Mouse (Mus musculus) forebrain, embryonic 11.5 days (tissue): Measurements from ENCODE around the gene Cib1. TPM values are rescaled to one million over a fixed set of nuclear protein-coding genes. Genes with fewer than 3 reads are reported as not detected.

Experiments used
- ATAC-seq: fragments of 200-750 bp; cut with Nextera tagmentation; replicated peaks from 2 replicates; pipeline ENCODE4 v1.8.0; 2017; ENCODE audit warnings: moderate TSS enrichment; ENCODE audit not compliant: low FRiP score
- DNase-seq: peaks from one replicate; pipeline ENCODE4 v3.0.0-alpha.2; 2017; ENCODE audit warnings: low spot score
- H3K27ac ChIP-seq: fragments of 300-500 bp; sonication (generic); 2 replicates; pipeline ENCODE4 v1.5.1; 2014; ENCODE audit warnings: low read depth, low read length
- H3K27me3 ChIP-seq: fragments of 300-500 bp; sonication (generic); 2 replicates; pipeline ENCODE4 v1.6.1; 2014; ENCODE audit warnings: mild to moderate bottlenecking, low read length, mixed read lengths; ENCODE audit not compliant: control insufficient read depth, insufficient read depth
- H3K36me3 ChIP-seq: fragments of 300-500 bp; sonication (generic); 2 replicates; pipeline ENCODE4 v1.6.1; 2014; ENCODE audit warnings: mild to moderate bottlenecking, low read length, moderate library complexity, mixed read lengths; ENCODE audit not compliant: control insufficient read depth, insufficient read depth
- H3K4me1 ChIP-seq: fragments of 300-500 bp; sonication (generic); replicated peaks from 2 replicates; pipeline ENCODE4 v1.6.1; 2014; ENCODE audit warnings: low read length, mixed read lengths; ENCODE audit not compliant: control insufficient read depth, insufficient read depth
- H3K4me2 ChIP-seq: fragments of 300-500 bp; sonication (generic); 2 replicates; pipeline ENCODE4 v1.6.1; 2014; ENCODE audit warnings: low read depth, mild to moderate bottlenecking, low read length, moderate library complexity, mixed read lengths; ENCODE audit not compliant: severe bottlenecking
- H3K4me3 ChIP-seq: fragments of 300-500 bp; sonication (generic); 2 replicates; pipeline ENCODE4 v1.5.1; 2014; ENCODE audit warnings: low read depth, low read length
- H3K9ac ChIP-seq: fragments of 300-500 bp; sonication (generic); 2 replicates; pipeline ENCODE4 v1.6.1; 2014; ENCODE audit warnings: low read length
- H3K9me3 ChIP-seq: fragments of 300-500 bp; sonication (generic); 2 replicates; pipeline ENCODE4 v1.6.1; 2016; ENCODE audit warnings: low read length, mixed read lengths; ENCODE audit not compliant: control insufficient read depth
- WGBS: fragments of 180-500 bp; shearing (Covaris S2); extraction: QIAGEN DNeasy Blood & Tissue Kit; methylation state at CpG from one replicate; pipeline ENCODE4 v1.1.7; 2014; 5-methylcytosine and 5-hydroxymethylcytosine counted together
- polyA plus RNA-seq: library from polyadenylated mRNA; unstranded; fragments of >200 nt; fragmentation: Nextera tagmentation; extraction: Ambion mirVana; gene quantifications from 2 replicates; pipeline ENCODE4 v1.2.1, GENCODE M21; 2014

The Cib1 gene
- polyA plus RNA-seq, 1 experiment from 2014 or later: 51.4 TPM

DNA sequence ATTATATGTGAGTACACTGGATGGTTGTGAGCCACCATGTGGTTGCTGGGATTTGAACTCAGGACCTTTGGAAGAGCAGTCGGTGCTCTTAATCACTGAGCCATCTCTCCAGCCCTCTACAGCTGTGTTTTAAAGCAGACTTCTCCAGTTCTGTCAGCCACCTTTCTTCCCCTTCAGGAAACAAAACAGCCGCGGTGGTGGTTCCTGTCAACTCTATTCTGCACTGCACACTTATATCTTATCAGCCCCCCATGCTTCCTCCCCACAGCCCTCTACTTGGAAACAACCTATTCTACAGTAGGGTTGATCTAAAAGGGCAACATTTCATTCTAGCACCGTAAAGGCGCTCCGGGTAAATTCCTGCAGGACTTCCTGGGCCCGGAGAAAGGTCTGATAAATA, 14.2 kb upstream of the Cib1 start:
- Histone ChIP-seq H3K9ac (peak overlapping the region; percentile 66), H3K4me3 (peak overlapping the region; percentile 49), H3K27me3 (no peaks in the 10 kb centered on the region), H3K4me2 (no peak overlapping the region; the same call in 1 of the 2 replicates), H3K9me3 (no peaks in the 10 kb centered on the region), H3K4me1 (no peaks in the 10 kb centered on the region; the same call in 1 of the 2 replicates), H3K36me3 (no peaks in the 10 kb centered on the region), H3K27ac (no peak overlapping the region; the same call in 1 of the 2 replicates)
- DNase-seq: no peak
- WGBS: 72% methylated on average over 7 of the region's 7 CpGs
- no peak for ATAC-seq

DNA sequence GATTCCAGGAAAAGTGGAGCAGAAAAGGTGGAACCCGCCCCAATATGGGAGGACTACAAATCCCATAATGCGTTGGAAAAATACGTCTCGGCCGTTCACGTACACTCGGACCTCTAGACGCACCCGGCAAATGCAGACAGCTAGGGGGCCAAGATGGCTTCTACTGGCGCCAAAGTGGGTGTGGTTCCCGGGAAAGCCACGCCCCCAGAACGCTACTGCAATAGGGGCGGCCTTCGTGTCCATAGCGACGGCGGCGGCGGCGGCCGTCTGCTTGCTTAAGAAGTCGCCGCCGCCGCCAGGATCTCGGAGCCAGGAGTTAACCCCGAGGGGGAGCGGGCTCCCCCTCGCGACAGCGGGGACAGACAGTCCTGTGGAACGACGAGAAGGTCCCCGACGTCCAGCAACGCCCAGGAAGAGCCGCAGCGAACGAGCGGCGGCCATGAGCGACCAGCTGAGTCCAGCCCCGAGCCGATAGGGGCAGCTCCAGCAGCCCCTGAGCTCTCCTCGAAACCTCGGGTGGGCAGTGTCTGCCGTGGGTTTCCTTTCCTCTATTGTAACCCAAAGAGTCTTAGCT, 13.6 kb upstream of the Cib1 start, which contains the start of gene Ttll13:
Ttll13 (plus strand) TSS at position 229 of the 574 bp plus-strand sequence.
- H3K4me1 ChIP-seq: no peaks in the 10 kb centered on the region; the same call in 1 of the 2 replicates
- H3K4me3 ChIP-seq: peak within 1 kb of the TSS; percentile 49
- ATAC-seq (peak; percentile 97), DNase-seq (peak; percentile 99)
- WGBS: under 1% methylated on average over 48 of the region's 48 CpGs
- no peaks in the 10 kb centered on the region for H3K9me3 ChIP-seq
- H3K36me3 ChIP-seq: no peaks in the 10 kb centered on the region
- no peaks in the 10 kb centered on the region for H3K27me3 ChIP-seq
- peak within 1 kb of the TSS; percentile 57; the same call in 1 of the 2 replicates for H3K27ac ChIP-seq
- H3K4me2 ChIP-seq: peak within 1 kb of the TSS; percentile 58
- H3K9ac ChIP-seq: peak within 1 kb of the TSS; percentile 66

DNA sequence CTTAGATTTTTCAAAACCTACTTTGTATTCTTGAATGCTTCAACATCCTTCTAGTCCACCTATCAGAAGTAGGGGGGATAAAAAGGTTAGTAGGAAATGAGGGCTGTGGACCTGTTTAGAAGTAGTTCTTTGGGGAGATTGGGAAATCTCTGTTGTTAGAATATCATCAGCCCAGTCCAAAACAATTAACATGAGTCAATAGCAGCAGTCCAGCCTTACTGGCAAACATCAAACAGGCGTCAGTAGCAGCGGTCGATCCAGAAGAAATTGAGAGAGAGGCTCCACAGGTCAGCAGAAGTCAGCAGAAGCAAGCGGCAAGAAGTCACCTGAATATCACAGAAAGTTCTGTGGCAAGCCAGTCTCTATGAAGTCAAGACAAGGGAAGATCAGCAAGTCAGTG, 12.2 kb upstream of the Cib1 start:
- H3K4me2 ChIP-seq: no peak overlapping the region
- no peak for DNase-seq
- H3K9me3 ChIP-seq: no peaks in the 10 kb centered on the region
- no peak for ATAC-seq
- no peak overlapping the region for H3K4me3 ChIP-seq
- 93% methylated on average over 4 of the region's 4 CpGs for WGBS
- no peaks in the 10 kb centered on the region; the same call in 1 of the 2 replicates for H3K4me1 ChIP-seq
- no peaks in the 10 kb centered on the region for H3K36me3 ChIP-seq
- no peak overlapping the region for H3K9ac ChIP-seq
- H3K27ac ChIP-seq: no peak overlapping the region
- H3K27me3 ChIP-seq: no peaks in the 10 kb centered on the region

DNA sequence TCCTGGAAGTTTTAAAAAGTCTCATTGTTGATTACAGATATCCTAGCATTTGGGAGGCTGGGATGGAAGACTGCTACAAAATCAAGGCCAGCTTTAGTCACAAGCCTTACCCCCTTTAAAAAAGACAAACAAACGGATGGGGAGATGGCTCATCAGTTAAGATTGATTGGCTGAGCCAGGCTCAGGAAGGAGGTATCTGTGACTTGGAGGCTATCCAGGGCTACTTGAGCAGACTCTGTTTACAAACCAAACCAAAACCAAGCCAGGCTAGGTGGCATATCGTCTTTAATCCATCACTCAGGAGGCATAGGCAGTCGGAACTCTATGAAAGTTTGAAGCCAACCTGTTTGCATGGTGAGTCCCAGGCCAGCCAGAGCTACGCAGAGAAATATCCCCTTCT, 9.0 kb upstream of the Cib1 start:
- H3K4me1 ChIP-seq: no peaks in the 10 kb centered on the region; the same call in 1 of the 2 replicates
- no peak overlapping the region for H3K4me2 ChIP-seq
- no peak overlapping the region for H3K4me3 ChIP-seq
- no peak overlapping the region for H3K9ac ChIP-seq
- no peaks in the 10 kb centered on the region for H3K9me3 ChIP-seq
- H3K27me3 ChIP-seq: no peaks in the 10 kb centered on the region
- 95% methylated on average over 4 of the region's 4 CpGs for WGBS
- ATAC-seq: no peak
- no peak overlapping the region for H3K27ac ChIP-seq
- DNase-seq: no peak
- H3K36me3 ChIP-seq: no peaks in the 10 kb centered on the region; the same call in 1 of the 2 replicates

DNA sequence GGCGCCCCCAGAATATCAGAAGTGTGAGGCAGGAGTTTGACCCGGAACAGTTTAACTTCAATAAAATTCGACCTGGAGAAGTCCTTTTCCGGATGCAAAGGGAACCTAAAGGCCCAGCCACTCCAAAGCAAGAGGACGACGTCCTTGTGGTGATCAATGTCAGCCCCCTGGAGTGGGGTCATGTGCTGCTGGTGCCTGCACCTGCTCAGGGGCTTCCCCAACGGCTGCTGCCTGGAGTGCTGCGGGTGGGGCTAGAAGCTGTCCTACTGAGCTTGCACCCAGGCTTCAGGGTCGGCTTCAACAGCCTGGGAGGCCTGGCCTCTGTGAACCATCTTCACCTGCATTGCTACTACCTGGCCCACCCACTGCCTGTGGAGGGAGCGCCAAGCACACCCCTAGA, 5.9 kb upstream of the Cib1 start:
- no peak overlapping the region for H3K9ac ChIP-seq
- 89% methylated on average over 10 of the region's 10 CpGs for WGBS
- no peaks in the 10 kb centered on the region; the same call in 1 of the 2 replicates for H3K36me3 ChIP-seq
- ATAC-seq (no peak), DNase-seq (no peak)
- no peaks in the 10 kb centered on the region for H3K27me3 ChIP-seq
- no peak overlapping the region for H3K27ac ChIP-seq
- no peak overlapping the region for H3K4me3 ChIP-seq
- no peaks in the 10 kb centered on the region for H3K9me3 ChIP-seq
- no peak overlapping the region for H3K4me2 ChIP-seq
- 0 out of 2 replicates have a peak, but pooled peaks cover 3% of the 10 kb centered on the region for H3K4me1 ChIP-seq

DNA sequence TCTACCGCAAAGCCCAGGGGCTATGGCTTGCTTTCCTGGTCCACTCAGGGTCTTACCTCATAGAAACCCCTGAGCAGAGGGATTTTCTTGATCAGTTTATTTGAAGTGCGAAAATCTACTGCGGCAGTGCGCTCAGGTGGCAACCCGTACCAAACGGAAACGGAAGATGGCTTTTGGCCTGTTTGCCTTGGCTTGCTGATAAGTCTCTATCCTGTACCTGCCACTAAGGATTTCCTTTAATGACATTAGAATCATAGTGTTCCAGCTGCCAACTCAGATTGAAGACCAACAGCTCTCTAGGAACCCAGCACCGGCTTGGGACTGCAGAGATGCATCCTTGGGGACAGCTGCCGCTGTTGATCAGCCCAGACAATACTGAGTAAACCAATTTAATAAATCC, 1.2 kb upstream of the Cib1 start:
- H3K9ac ChIP-seq: no peak overlapping the region

DNA sequence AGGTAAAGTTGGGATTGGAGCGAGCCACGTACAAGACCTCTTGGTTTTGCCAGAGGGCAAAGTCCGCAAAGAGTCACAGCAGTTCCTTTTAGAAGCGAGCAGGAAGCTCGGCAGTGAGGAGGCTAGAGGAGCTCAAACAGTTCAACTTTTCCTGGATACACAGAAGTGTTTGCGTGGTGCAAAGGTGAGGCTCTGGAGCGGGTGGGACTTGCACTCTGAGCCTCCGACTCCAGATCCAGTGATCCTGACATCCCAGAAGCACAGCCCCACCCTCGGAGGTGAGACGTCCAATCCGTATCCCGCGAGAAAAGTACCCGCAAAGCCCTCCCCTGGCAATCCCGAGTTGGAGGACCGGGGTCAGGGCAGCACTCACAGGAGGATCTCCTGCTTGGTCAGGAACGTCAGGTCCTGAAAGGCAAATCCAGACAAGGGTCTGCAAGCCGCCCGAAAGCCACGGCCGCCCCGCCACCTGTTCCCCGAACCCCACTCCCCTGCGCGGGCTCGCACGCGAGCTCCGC, 583 bp downstream of the Cib1 start:
- Histone ChIP-seq H3K4me1 (0 out of 2 replicates have a peak, but pooled peaks cover 8% of the 10 kb centered on the region), H3K4me2 (peak overlapping the region; percentile 81), H3K9ac (peak overlapping the region; percentile 60), H3K4me3 (peak overlapping the region; percentile 66), H3K27me3 (no peaks in the 10 kb centered on the region), H3K27ac (no peak overlapping the region), H3K9me3 (no peaks in the 10 kb centered on the region), H3K36me3 (peaks cover 1% of the 10 kb centered on the region; the same call in 1 of the 2 replicates)
- ATAC-seq: peak; percentile 39; the same call in 1 of the 2 replicates
- no peak for DNase-seq
- WGBS: 1% methylated on average over 29 of the region's 29 CpGs

More for the DNA sequence above, 1.2 kb upstream of the Cib1 start:
- no peak overlapping the region for H3K4me2 ChIP-seq
- H3K36me3 ChIP-seq: no peaks in the 10 kb centered on the region
- 86% methylated on average over 9 of the region's 9 CpGs for WGBS
- DNase-seq (no peak), ATAC-seq (no peak)
- H3K27ac ChIP-seq: no peak overlapping the region
- no peaks in the 10 kb centered on the region for H3K27me3 ChIP-seq
- no peak overlapping the region for H3K4me3 ChIP-seq
- H3K4me1 ChIP-seq: 0 out of 2 replicates have a peak, but pooled peaks cover 8% of the 10 kb centered on the region
- H3K9me3 ChIP-seq: no peaks in the 10 kb centered on the region

DNA sequence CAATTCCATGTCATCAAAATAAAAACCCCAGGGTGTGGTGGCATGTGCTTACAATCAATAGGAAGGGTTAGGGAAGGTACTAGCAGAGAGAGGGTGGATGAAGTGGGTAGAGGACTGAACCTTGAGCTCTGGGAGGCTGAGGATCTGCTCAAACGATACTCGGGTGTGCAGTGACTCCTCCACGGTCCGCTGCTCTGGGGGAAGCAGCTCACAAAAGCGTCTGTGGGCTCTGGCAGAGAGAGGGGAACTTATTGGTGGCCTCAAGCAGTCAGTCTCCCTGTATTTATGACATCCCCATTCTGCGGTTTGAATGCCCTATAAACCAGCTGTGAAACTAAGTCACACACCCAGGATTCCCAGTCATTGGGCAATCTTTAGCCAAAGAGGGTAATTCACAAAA, 2.4 kb downstream of the Cib1 start:
- no peak for ATAC-seq
- H3K4me2 ChIP-seq: no peak overlapping the region
- no peaks in the 10 kb centered on the region for H3K9me3 ChIP-seq

More for the DNA sequence above, 2.4 kb downstream of the Cib1 start:
- no peak for DNase-seq
- H3K4me1 ChIP-seq: 0 out of 2 replicates have a peak, but pooled peaks cover 8% of the 10 kb centered on the region
- 62% methylated on average over 6 of the region's 6 CpGs for WGBS
- H3K27me3 ChIP-seq: no peaks in the 10 kb centered on the region
- H3K4me3 ChIP-seq: no peak overlapping the region
- H3K9ac ChIP-seq: no peak overlapping the region
- peaks cover 6% of the 10 kb centered on the region; the same call in 1 of the 2 replicates for H3K36me3 ChIP-seq
- H3K27ac ChIP-seq: no peak overlapping the region
